Mouse (Mus musculus) layer of hippocampus, adult 2 months (tissue): ENCODE data around the gene Aco1. TPM values are rescaled to one million over a fixed set of nuclear protein-coding genes. Genes with fewer than 3 reads are reported as not detected.
A peak's percentile ranks its signal among the peaks of the same experiment; 100 is the strongest.

Experiments used
- DNase-seq, 2 experiments: peaks; one replicate each; pipeline ENCODE4 v3.0.0; 2022; ENCODE audit warnings: low spot score in 2 of 2
- H3K27ac ChIP-seq: fragments of 200-600 bp; 2 replicates; pipeline ENCODE4 v1.8.1; 2022
- H3K4me3 ChIP-seq: fragments of 200-600 bp; 2 replicates; pipeline ENCODE4 v1.8.1; 2022; ENCODE audit warnings: mild to moderate bottlenecking
- CTCF ChIP-seq: fragments of 200-600 bp; conservative IDR thresholded peaks from 2 replicates; pipeline ENCODE4 v1.8.1; 2022; ENCODE audit warnings: antibody characterized with exemption, mild to moderate bottlenecking, moderate library complexity
- total RNA-seq, 2 experiments: library from RNA; stranded (reverse); gene quantifications; 2 replicates each; pipeline ENCODE4 v1.2.3; 2021

Aco1 gene
- total RNA-seq, 2 experiments from 2014 or later: 27.0 to 30.3 TPM

DNA sequence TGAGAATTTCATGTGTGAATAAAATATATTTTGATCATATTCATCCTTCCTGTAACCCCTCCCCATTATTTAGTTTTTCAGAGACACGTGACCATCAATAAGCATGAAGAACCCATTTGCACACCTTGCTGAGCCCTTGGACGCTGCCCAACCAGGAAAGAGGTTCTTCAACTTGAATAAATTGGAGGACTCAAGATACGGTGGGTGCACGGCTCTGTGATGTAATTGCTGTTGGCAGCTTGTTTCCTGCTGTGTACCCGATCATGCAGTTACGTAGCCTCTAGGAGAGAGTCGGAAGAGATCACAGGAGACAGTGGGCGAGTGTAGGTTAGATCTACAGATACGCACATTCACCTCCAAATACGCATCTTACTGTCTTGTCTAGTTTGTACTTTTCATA lies 20.8 kb downstream of the Aco1 start:
- TF ChIP-seq CTCF: no peak
- no peak overlapping the region for H3K27ac ChIP-seq
- no peak overlapping the region for H3K4me3 ChIP-seq
- no peak for DNase-seq

- H3K4me3 ChIP-seq: no peak overlapping the region
- no peak overlapping the region for H3K27ac ChIP-seq
- TF ChIP-seq CTCF: no peak
- no peak for DNase-seq
Observed at GRCm38 (mm10) chr4:40171477-40171876, 28.6 kb downstream of the Aco1 start.

- no peak for DNase-seq
- Histone ChIP-seq H3K27ac (no peak overlapping the region), H3K4me3 (no peak overlapping the region)
- TF ChIP-seq CTCF: no peak
Observed at GRCm38 (mm10) chr4:40172336-40172735, 29.5 kb downstream of the Aco1 start.

GRCm38 (mm10) chr4:40174321-40174720 lies 31.4 kb downstream of the Aco1 start:
- no peak overlapping the region for H3K27ac ChIP-seq
- TF ChIP-seq CTCF: no peak
- no peak for DNase-seq
- H3K4me3 ChIP-seq: no peak overlapping the region

- H3K27ac ChIP-seq: no peak overlapping the region
- no peak overlapping the region for H3K4me3 ChIP-seq
- TF ChIP-seq CTCF: no peak
- DNase-seq: no peak
Observed at GRCm38 (mm10) chr4:40178584-40178983, 35.7 kb downstream of the Aco1 start.

DNA sequence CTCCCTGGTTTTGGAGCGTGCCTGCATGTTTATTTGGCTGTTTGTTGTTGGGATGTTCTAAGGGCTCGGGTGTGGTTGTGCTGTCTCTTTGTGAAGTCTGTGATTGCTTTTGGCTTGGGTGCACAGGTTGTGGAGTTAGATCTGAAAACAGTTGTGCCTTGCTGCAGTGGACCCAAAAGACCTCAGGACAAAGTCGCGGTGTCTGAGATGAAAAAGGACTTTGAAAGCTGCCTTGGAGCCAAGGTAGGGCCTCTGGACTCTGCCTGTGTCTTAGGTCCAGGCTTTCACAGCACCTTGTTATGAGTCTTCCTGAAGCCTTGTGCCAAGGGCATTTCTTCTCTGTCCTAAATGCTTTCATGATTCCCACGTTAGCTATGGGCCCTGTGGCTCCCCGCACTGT lies 37.2 kb downstream of the Aco1 start:
- TF ChIP-seq CTCF: no peak
- DNase-seq: no peak
- Histone ChIP-seq H3K4me3 (no peak overlapping the region), H3K27ac (no peak overlapping the region)

DNA sequence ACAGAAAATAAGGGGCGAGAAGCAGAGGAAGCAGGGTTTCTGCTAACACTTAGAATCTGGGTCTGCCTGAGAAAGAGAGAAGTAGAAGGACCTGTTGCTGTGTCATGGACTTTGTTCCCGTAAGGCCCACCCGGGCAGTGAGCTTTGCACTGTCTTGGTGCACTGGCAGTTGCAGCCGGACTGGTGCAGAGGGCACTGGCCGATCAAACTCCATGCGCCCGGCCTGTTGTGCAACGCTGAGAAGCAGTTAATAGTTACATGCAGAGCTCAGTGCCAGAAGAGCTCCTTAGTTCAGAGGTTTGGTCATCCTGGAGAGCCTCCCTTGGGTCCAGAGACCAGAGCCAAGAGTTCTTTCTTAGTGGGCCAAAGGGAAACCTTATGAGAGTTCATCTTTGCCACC lies 38.8 kb downstream of the Aco1 start:
- Histone ChIP-seq H3K27ac (no peak overlapping the region), H3K4me3 (no peak overlapping the region)
- TF ChIP-seq CTCF: no peak
- no peak for DNase-seq

DNA sequence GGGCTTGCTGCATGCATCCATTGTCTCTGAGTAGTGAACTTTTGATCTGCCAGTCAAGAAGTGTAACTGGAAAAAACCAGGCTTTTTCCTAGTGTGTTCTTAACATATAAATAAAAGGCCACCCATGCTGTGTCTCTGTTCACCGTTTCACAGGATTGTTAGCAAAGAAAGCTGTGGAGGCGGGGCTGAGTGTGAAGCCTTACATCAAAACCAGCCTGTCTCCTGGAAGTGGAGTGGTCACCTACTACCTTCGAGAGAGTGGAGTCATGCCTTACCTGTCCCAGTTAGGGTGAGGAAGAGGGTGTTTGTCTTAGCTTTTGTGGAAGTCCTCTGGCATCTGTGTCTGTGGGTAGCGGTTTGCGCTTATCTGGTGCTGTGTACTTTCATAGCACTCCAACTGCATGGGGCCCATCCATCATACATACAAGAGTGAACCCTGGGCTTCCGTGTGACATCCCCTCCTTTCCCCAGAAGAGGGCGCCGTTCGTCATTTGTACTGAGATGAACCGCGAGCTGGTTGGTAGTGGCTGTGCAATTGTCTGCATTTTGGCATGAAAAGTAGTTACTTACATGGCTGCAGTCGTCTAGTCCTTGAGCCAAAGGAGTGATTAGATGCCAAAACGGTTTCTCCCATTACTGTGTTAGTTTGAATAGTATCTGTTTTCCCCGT lies 39.9 kb downstream of the Aco1 start:
- peak; percentile 33 to 78 for DNase-seq
- Histone ChIP-seq H3K27ac (no peak overlapping the region), H3K4me3 (no peak overlapping the region)
- TF ChIP-seq CTCF: peak; percentile 81

- no peak for DNase-seq
- Histone ChIP-seq H3K27ac (no peak overlapping the region), H3K4me3 (no peak overlapping the region)
- TF ChIP-seq CTCF: no peak
Observed at GRCm38 (mm10) chr4:40183781-40184180, 40.9 kb downstream of the Aco1 start.

GRCm38 (mm10) chr4:40184470-40184869 lies 41.6 kb downstream of the Aco1 start:
- no peak overlapping the region for H3K27ac ChIP-seq
- H3K4me3 ChIP-seq: no peak overlapping the region
- TF ChIP-seq CTCF: no peak
- no peak for DNase-seq

GRCm38 (mm10) chr4:40187956-40188355 lies 45.1 kb downstream of the Aco1 start:
- no peak for TF ChIP-seq CTCF
- H3K27ac ChIP-seq: no peak overlapping the region
- H3K4me3 ChIP-seq: no peak overlapping the region
- DNase-seq: no peak

- Histone ChIP-seq H3K4me3 (no peak overlapping the region), H3K27ac (no peak overlapping the region)
- DNase-seq: no peak
- no peak for TF ChIP-seq CTCF
Observed at GRCm38 (mm10) chr4:40192246-40192645, 49.4 kb downstream of the Aco1 start.

GRCm38 (mm10) chr4:40193461-40193860 lies 50.6 kb downstream of the Aco1 start:
- Histone ChIP-seq H3K27ac (no peak overlapping the region), H3K4me3 (no peak overlapping the region)
- no peak for DNase-seq
- TF ChIP-seq CTCF: no peak

DNA sequence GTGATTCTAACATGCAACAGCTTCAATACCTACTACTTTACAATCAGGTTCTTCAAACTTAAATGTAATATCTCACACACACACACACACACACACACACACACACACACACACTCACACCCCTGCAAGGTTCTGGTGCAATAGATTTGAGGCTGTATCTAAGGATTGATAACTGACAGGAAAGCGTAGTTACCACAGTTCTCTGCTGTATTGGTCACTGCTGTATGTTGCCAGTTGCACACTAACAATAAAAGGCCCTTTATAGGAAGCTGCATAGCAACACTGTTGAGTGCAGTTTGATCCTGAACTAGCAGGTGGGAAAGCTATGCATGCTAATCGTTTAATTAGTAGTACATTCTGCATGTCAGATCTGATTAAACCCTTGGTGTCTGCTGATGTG lies 52.5 kb downstream of the Aco1 start:
- no peak overlapping the region for H3K4me3 ChIP-seq
- TF ChIP-seq CTCF: no peak
- no peak overlapping the region for H3K27ac ChIP-seq
- DNase-seq: no peak
